Mouse (Mus musculus): ENCODE results near the gene Scn10a. TPM values are rescaled to one million over a fixed set of nuclear protein-coding genes. Genes with fewer than 3 reads are reported as not detected.

The Scn10a gene
- not detected in 2 replicates for total RNA-seq (2017)

- ATAC-seq (replicated peaks in 1 of 2; ENCODE audit: insufficient read depth in 1 of 2, low FRiP score in 2 of 2, low TSS enrichment in 1 of 2, low read depth in 1 of 2, poor library complexity in 2 of 2, severe bottlenecking in 2 of 2): no peak
Measured at GRCm38 (mm10) chr9:119719222-119719621, at the start of gene Scn10a. Scn10a (minus strand) TSS chr9:119719322.

GRCm38 (mm10) chr9:119768585-119768984 is 49.5 kb upstream of the Scn10a start:
- peak; percentile 45 to 49; a peak in 1 of 4 replicates for ATAC-seq (replicated peaks in 1 of 2; ENCODE audit: insufficient read depth in 1 of 2, low FRiP score in 2 of 2, low TSS enrichment in 1 of 2, low read depth in 1 of 2, poor library complexity in 2 of 2, severe bottlenecking in 2 of 2)

- no peak for ATAC-seq (replicated peaks in 1 of 2; ENCODE audit: insufficient read depth in 1 of 2, low FRiP score in 2 of 2, low TSS enrichment in 1 of 2, low read depth in 1 of 2, poor library complexity in 2 of 2, severe bottlenecking in 2 of 2)
Measured at GRCm38 (mm10) chr9:119760226-119760625, 41.1 kb upstream of the Scn10a start.

GRCm38 (mm10) chr9:119759457-119759856 is 40.3 kb upstream of the Scn10a start:
- no peak for ATAC-seq (replicated peaks in 1 of 2; ENCODE audit: insufficient read depth in 1 of 2, low FRiP score in 2 of 2, low TSS enrichment in 1 of 2, low read depth in 1 of 2, poor library complexity in 2 of 2, severe bottlenecking in 2 of 2)

- ATAC-seq (replicated peaks in 1 of 2; ENCODE audit: insufficient read depth in 1 of 2, low FRiP score in 2 of 2, low TSS enrichment in 1 of 2, low read depth in 1 of 2, poor library complexity in 2 of 2, severe bottlenecking in 2 of 2): peak; percentile 71 to 96
Measured at GRCm38 (mm10) chr9:119751507-119751906, 32.4 kb upstream of the Scn10a start.

GRCm38 (mm10) chr9:119749112-119749511 is 30.0 kb upstream of the Scn10a start:
- no peak for ATAC-seq (replicated peaks in 1 of 2; ENCODE audit: insufficient read depth in 1 of 2, low FRiP score in 2 of 2, low TSS enrichment in 1 of 2, low read depth in 1 of 2, poor library complexity in 2 of 2, severe bottlenecking in 2 of 2)

- ATAC-seq (replicated peaks in 1 of 2; ENCODE audit: insufficient read depth in 1 of 2, low FRiP score in 2 of 2, low TSS enrichment in 1 of 2, low read depth in 1 of 2, poor library complexity in 2 of 2, severe bottlenecking in 2 of 2): peak; percentile 97
Measured at GRCm38 (mm10) chr9:119743900-119744299, 24.8 kb upstream of the Scn10a start.

GRCm38 (mm10) chr9:119743312-119743711 is 24.2 kb upstream of the Scn10a start:
- no peak for ATAC-seq (replicated peaks in 1 of 2; ENCODE audit: insufficient read depth in 1 of 2, low FRiP score in 2 of 2, low TSS enrichment in 1 of 2, low read depth in 1 of 2, poor library complexity in 2 of 2, severe bottlenecking in 2 of 2)

GRCm38 (mm10) chr9:119741101-119741786 is 22.1 kb upstream of the Scn10a start:
- ATAC-seq (replicated peaks in 1 of 2; ENCODE audit: insufficient read depth in 1 of 2, low FRiP score in 2 of 2, low TSS enrichment in 1 of 2, low read depth in 1 of 2, poor library complexity in 2 of 2, severe bottlenecking in 2 of 2): no peak

GRCm38 (mm10) chr9:119728412-119729097 is 9.4 kb upstream of the Scn10a start:
- no peak for ATAC-seq (replicated peaks in 1 of 2; ENCODE audit: insufficient read depth in 1 of 2, low FRiP score in 2 of 2, low TSS enrichment in 1 of 2, low read depth in 1 of 2, poor library complexity in 2 of 2, severe bottlenecking in 2 of 2)

- no peak for ATAC-seq (replicated peaks in 1 of 2; ENCODE audit: insufficient read depth in 1 of 2, low FRiP score in 2 of 2, low TSS enrichment in 1 of 2, low read depth in 1 of 2, poor library complexity in 2 of 2, severe bottlenecking in 2 of 2)
Measured at GRCm38 (mm10) chr9:119726990-119727389, 7.9 kb upstream of the Scn10a start.

- ATAC-seq (replicated peaks in 1 of 2; ENCODE audit: insufficient read depth in 1 of 2, low FRiP score in 2 of 2, low TSS enrichment in 1 of 2, low read depth in 1 of 2, poor library complexity in 2 of 2, severe bottlenecking in 2 of 2): no peak
Measured at GRCm38 (mm10) chr9:119725293-119725862, 6.3 kb upstream of the Scn10a start.

- peak; percentile 62 to 71; a peak in 3 of 4 replicates for ATAC-seq (replicated peaks in 1 of 2; ENCODE audit: insufficient read depth in 1 of 2, low FRiP score in 2 of 2, low TSS enrichment in 1 of 2, low read depth in 1 of 2, poor library complexity in 2 of 2, severe bottlenecking in 2 of 2)
Measured at GRCm38 (mm10) chr9:119706700-119707099, 12.4 kb downstream of the Scn10a start.

- no peak for ATAC-seq (replicated peaks in 1 of 2; ENCODE audit: insufficient read depth in 1 of 2, low FRiP score in 2 of 2, low TSS enrichment in 1 of 2, low read depth in 1 of 2, poor library complexity in 2 of 2, severe bottlenecking in 2 of 2)
Measured at GRCm38 (mm10) chr9:119691505-119691904, 27.6 kb downstream of the Scn10a start.

- ATAC-seq (replicated peaks in 1 of 2; ENCODE audit: insufficient read depth in 1 of 2, low FRiP score in 2 of 2, low TSS enrichment in 1 of 2, low read depth in 1 of 2, poor library complexity in 2 of 2, severe bottlenecking in 2 of 2): no peak
Measured at GRCm38 (mm10) chr9:119691001-119691400, 28.1 kb downstream of the Scn10a start.

- no peak for ATAC-seq (replicated peaks in 1 of 2; ENCODE audit: insufficient read depth in 1 of 2, low FRiP score in 2 of 2, low TSS enrichment in 1 of 2, low read depth in 1 of 2, poor library complexity in 2 of 2, severe bottlenecking in 2 of 2)
Measured at GRCm38 (mm10) chr9:119687893-119688292, 31.2 kb downstream of the Scn10a start.

GRCm38 (mm10) chr9:119686187-119686586 is 32.9 kb downstream of the Scn10a start:
- no peak for ATAC-seq (replicated peaks in 1 of 2; ENCODE audit: insufficient read depth in 1 of 2, low FRiP score in 2 of 2, low TSS enrichment in 1 of 2, low read depth in 1 of 2, poor library complexity in 2 of 2, severe bottlenecking in 2 of 2)

GRCm38 (mm10) chr9:119680896-119681295 is 38.2 kb downstream of the Scn10a start:
- ATAC-seq (replicated peaks in 1 of 2; ENCODE audit: insufficient read depth in 1 of 2, low FRiP score in 2 of 2, low TSS enrichment in 1 of 2, low read depth in 1 of 2, poor library complexity in 2 of 2, severe bottlenecking in 2 of 2): no peak
